Mouse (Mus musculus) kidney, adult 11 months (tissue): Measurements from ENCODE around the gene Kmt2a.

Source experiments
- DNase-seq: peaks from one replicate; pipeline ENCODE4 v3.0.0; 2022

Kmt2a gene

DNA sequence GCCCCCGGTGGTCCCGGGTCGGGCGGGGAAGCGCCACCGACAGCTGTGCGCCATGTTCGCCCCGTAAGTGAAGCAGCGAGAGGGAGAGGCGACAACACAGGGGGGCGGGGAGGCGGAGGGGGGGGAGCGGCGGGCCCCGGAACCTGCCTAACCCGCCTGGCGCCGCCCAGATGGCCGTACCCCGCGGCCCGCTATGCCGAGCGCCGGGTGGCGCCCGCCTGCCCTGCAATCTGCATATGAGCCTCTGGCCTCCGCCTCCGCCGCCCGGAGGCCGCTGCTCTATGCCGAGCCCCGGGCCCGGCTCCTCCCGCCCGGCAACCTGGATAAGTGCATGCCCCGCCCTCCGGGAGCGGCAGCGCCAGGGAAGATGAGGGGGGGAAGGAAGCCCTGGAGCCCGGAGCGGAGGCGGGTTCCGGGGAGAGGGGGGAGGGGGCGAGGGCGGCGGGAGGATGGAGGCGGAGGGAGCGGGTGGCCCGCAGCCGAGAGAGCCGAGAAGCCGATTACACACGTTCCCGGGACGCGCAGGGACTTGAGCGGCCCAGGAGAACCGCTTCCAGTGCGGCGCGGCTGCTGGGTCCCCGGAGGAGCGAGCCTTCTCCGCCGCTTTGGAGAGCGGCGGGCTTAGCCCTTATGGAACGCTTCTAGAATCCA is at the start of gene Kmt2a:
TSS of gene Kmt2a (minus strand) at position 76 of the 651 bp plus-strand sequence.
- peak; percentile 96 for DNase-seq

DNA sequence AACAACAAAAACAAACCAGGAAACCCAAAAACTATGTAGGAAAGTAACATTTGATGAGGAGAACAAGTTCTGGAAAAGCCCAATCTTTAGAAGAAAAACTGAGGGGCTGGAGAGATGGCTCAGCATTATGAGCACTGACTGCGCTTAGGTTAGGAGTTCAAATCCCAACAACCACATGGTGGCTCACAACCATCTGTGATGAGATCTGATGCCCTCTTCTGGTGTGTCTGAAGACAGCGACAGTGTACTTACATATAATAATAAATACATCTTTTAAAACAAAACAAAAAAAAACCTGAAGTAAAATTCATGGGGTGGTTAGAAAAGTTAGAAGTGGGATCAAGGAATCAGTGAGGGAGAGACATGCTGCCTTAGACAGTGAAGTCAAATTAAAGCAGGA is 40.4 kb upstream of the Kmt2a start:
- DNase-seq: no peak

DNA sequence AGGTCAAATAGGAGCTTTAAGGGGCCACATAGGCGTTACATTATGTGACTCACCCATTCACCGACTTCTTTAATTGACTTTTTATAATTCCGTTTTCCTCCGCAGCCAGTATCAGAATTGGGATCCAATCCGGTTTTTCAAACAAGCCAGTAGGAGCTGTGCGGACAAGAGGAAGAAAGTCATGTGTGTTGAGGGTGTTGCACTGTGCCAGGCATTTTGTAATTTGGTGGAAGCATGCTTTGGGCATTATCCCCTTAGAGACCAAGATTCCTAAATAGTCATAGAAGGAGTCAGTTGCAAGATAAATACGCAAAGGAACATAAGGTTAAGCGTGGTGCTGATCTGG is 40.0 kb upstream of the Kmt2a start:
- no peak for DNase-seq

DNA sequence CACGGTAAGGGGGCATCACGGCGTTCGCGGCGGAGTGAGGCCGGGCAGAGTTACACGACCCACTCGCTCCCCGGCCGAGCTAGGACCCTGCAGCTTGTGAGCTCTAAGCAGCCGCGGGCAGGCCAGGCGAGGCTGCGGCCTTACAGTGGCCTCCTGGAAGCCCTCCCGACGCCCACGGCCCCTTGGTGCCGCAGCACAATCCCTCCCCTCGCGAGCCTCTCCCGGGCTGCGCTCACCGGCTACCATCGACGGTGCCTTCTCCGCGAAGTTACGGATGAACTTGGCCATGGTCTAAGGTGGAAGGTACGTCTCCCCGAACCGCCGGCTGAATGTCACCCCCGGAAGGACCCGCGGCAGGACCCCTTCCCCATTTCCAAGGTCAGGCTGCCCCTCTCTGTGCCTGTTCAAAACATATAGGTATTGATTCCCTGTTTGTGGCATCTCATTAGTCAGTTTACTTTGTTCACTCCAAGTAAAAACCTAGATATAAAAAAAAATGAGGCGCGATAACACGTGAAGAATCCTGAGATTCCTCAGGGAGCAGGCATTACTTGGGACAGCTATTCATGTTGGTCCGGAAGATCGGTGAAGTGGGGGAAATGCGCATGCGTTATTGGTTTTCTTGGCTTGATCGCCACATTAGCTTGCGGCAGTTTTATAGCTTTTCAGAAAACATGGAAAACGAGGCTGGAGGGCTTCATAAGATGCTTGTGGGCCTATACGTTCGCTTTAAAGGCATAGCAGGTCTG is 39.5 kb upstream of the Kmt2a start, which contains the start of gene Atp5l:
TSS of gene Atp5l (minus strand) at position 369 of the 749 bp plus-strand sequence.
- peak; percentile 89 for DNase-seq

DNA sequence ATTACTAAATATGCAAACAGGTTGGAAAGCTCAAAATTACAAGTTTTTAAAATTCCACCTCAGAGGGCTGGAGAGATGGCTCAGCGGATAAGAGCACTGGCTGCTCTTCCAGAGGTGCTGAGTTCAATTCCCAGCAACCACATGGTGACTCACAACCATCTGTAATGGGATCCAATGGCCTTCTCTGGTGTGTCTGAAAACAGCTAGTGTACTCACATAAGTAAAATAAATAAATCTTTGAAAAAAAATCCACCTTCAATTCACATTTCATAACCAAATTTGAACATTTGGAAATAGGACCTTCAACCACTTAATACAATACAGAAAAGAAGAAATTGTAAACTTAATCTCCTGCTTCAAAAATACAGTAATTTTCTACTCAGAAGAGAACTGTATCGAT is 38.5 kb upstream of the Kmt2a start:
- DNase-seq: no peak

DNA sequence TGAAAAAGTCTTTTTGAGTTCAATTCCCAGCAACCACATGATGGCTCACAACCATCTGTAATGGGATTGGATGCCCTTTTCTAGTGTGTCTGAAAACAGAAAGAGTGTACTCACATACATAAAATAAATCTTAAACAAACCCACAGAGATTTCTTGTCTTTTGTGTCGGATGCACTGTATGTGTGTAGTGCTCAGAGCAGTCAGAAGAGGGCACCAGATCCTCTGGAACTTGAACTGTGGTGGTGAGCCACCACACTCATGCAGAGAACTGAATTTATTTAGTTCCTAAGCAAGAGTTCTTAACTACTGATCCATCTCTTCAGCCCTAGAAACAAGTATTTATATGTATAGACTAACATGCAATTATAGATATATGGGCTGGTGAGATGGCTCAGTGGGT is 35.1 kb upstream of the Kmt2a start:
- no peak for DNase-seq

DNA sequence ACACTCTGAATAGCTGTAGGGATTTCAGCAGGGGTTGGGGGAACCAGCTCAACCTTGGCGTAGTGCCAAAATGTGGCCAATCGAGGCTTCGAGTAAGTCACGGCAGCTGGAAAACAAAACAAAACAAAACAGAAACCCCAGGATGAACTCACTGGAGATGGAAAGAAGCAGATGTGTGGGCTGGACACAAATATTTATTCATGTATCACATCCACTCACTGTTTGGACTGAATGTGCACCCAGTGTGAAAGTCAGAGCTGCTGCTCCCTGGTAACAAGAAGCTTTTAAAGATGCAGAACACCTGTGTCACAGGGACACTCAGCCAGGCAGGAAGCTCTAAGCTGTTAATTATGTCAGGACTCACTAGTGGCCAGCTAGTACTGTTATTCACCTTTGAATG is 33.6 kb upstream of the Kmt2a start:
- no peak for DNase-seq

DNA sequence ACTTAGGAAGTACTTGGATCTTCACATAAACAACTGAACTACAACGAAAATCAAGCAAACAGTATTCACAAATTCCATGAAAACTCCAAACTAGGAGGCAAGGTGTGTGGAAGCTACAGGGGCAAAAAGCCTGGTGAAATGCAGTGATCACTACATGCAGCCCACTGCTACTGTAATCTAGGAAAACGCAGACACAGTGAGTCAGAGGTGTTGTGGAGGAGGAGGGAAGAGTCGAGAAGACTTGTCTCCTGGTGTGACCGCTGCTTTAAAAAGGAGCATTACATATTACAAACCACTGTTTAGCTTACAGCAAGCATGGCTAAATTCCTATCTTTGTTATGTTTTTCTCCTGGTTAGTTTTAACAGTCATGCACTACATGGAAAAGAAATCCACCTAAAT is 30.3 kb upstream of the Kmt2a start:
- no peak for DNase-seq

DNA sequence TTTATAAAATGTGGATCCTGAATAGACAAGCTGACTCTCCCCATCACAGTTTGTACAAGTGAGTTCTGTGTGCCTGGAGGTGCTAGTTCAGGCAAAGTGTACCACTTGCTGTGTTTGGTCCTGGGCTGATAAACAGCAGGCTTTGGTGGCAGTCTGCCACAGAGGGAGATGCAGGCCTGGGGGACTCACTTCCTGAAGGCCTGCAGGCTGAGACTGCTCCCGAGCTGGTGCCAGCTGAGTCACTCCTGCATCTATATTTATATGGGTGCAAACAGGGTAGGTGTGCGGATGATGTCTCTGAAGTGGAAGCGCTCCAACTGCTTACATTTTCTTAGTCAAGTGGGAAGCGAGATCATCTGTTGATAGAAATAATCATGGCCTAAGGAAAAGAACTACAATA is 24.5 kb upstream of the Kmt2a start:
- no peak for DNase-seq

DNA sequence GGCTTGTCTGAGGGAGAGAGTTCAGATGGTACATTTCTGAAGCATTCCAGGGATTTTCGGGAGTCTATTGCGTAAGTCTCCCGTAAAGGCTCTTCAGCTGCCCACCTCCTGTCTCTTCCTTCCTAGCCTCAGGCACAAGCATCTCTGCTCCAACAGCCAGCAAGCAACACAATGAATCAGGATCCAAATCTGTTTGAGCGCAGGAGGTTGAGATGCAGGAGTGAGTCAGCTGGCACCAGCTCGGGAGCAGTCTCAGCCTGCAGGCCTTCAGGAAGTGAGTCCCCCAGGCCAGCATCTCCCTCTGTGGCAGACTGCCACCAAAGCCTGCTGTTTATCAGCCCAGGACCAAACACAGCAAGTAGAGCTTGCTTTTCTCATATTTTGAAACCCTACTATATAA is 23.9 kb upstream of the Kmt2a start:
- peak; percentile 40 for DNase-seq

DNA sequence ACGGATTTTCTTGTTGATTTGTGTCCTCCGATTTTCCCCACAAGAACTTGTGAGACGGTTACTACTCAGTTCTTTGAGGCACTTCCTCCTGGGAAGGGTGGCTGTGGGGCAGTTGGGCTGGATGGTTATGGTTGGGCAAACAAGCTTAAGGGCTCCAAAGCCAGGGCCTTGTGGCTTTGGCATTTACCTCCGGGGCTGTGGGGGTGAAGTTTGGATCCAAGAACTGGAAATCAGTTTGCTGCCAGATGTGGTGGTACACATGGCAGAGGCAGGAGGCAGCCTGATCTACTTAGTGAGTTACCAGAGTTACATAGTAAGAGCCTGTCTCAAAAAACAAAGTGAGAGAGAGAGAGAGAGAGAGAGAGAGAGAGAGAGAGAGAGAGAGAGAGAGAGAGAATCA is 22.8 kb upstream of the Kmt2a start:
- DNase-seq: no peak

DNA sequence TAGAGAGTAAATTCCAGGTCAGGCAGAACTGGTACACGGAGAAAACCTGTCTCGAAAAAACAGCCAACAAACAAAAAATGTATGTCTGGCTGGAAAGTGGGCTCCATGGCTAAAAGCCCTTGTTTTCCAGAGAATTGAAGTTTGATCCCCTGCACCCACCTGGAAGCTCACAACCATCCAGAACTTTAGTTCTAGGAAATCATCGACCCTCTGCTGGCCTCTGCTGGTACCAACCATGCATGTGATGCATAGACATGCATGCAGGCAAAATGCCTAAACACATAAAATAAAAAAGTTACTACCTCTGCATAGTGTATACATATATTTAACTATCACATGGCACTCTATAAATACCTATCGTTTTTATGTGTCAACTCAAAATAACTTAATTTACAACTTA is 19.3 kb upstream of the Kmt2a start:
- DNase-seq: no peak

DNA sequence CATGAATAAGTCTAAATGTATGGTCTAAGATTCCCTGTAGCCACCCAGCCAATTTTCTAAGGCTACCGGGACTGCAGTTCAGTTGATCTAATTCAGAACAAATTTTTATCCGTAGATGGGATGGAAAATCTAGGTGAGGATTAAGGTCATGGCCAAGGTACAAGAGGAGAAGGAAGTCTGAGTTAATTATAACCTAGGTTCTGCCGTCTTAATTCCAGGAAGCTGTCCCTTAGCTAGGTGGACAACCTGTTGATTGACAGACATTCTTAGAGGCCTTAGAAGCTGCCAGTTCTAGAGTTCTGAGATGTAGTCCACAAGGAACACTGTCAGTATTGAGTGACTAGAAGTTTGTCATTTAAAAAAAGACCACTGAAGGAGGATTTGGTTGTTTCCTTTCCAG is 18.6 kb upstream of the Kmt2a start:
- DNase-seq: peak; percentile 26

DNA sequence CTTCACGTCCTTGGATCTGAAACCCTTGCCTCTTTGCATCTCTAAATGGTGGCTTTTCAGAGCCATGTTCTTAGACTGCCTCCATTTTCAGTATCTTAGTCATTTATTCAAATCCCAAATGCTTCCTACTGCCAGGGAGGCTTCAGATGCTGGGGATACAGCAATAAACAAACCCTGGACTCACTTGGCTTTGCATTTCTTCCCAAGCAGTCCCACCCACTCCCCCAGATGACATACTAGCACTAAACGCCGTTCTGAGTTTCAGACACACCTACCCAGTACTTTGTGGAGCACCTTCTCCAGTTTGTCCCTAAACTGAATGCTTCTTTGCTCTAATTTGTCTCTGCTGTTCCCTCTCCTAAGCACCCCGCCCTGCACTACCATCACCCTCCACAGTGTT is 15.9 kb upstream of the Kmt2a start:
- DNase-seq: no peak

DNA sequence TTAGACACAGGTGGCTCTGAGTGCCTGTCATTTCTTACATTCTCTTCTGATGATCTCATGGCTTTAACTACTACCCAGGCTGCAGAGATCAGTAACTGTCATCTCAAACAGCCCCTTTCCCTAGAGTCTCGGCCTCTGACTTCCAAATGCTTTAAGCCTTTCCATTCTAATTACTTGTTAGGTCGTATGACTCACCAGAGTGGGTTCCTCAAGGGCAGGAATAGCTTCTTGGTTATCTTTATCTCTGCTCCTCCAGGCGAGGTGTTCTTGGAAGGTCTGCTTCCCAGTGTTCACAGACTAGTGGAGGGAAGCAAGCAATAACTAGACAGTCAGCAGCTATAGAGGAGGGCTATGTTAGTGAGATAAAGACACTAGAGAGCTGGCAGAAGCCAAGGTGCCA is 11.6 kb upstream of the Kmt2a start:
- no peak for DNase-seq

DNA sequence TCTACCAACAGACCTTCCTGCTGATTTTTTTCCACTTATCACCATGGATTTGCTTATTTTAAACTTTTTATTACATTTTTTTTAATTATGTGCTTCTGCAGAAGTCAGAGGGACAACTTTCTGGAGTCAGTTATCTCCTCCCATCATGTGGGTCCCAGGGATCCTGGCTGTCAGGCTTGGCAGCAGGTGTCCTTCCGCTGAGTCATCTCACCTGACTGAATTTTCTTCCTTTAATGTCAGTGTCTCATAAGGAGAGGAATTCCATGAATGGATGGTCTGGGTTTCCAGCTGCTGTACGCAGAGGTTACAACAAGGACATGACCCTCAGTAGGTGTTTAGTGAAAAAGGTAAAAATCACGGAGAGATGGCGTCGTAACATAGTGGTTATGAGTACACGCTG is 10.1 kb upstream of the Kmt2a start:
- no peak for DNase-seq

DNA sequence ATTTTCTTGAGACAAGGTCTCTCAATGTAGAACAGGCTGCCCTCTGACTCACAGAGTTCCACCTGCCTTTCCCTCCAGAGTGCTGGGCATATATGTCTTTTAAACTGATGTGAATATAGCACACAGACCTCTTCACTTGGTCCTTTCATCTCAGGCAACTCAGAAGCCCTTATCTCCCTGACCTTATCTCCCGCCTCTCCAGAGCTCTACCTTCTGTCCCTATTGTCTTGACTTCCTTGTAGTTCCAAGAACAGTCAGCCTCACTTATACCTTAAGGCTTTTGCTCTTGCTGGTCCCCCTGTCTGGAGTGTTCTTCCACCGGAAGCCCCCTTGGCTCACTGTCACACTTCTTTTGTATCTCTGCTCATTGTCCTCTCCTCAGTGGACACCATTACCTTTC is 9.0 kb upstream of the Kmt2a start:
- DNase-seq: no peak

DNA sequence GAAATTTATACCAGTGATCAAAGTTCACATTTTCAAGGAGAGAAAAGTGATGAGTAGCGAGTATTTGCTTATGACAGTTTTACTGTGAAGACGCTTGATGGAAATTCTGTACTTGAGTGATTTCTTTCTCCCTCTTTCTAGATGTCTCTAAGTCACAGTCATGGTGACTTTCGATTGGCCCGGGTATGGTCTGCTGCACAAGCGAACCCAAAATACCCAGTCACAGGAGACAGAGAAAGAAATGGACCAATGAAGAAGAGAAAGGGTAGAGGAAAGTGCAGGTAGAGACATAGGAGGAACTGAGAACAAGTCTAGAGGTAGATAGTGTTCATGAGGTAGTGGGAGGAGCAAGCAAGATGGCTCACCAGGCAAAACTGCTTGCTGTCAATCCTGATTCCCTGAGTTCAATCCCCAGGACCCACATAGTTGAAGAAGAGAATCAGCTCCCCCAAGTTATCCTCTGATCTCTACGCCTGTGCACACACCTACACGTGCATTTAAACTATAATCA is 7.1 kb upstream of the Kmt2a start:
- DNase-seq: no peak

DNA sequence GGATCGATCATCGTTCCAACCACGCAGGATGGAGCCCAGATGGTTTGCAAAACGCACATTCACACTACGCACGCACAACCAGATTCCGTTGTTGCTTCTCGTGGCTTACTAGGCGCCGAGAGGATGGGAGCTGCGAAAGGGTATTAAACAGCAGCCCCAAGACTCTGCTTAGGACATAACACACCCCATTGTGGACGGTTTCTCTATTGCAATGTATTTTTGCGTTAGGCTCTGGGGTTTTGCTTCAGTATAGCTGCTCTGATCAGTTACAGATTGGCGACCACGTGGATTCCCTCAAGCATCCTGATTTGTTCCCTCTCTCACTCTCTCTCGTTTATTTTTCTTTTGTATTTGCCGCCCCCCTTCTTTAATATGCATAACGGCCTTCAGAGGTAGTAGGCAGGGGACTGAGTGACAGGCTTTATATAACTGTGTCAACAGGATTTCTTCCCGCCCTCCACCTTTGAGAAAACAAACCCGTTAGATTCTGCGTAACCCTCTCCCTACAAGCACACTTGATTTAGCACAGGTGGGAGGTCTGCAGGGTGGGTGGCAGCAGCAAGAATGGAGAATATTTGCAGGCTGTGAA is 2.0 kb upstream of the Kmt2a start:
- no peak for DNase-seq

DNA sequence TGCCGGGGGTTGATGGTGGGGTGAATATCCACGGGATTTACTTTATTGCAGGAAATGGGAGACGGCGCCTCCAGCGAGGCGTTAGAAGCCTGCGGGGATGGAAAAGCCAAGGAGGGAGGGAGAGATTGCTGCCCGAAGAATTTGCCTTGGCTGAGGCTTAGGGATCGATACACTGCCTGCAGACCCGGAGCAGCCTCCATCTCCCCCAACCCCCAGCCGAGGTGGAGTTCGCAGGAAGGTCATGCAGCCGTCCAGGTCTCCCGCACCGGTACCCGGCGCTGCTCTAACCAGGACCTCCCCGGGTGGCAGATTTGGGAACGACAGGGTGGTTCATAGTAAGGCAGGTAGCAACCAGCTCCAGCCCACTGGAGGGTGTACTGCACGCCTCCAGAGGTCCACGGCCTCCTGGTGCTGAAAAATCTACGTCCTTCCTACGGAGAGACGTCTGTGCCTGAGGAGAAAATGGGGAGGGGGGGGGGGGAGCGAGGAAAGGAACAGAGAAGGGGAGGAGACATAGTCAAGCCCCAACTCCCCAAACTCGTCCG is 1.4 kb upstream of the Kmt2a start:
- DNase-seq: peak; percentile 53

DNA sequence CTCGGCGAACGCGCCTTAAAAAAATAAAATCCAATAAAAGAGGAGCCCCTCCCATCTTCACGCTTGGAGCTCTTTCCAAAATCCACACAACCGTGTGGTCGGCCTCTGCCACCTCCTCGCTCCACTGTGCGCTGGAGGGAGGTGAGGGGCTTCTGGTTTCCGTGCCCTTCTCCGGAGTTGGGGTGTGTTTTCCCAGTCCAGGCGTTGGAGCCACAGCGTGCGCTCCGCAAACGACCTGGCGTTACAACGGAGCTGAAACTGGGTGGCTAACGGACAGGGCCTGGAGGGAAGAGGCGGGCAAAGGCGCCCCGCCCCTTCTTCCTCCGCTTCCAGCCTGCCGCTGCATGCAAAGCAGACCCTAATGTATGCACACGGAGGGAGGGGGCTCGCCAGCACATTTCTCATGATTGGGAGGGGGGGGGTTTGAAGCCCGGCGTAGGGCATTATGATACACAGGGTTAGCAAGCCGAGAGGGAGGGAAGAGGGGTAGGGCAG is 892 bp upstream of the Kmt2a start:
- peak; percentile 73 for DNase-seq

DNA sequence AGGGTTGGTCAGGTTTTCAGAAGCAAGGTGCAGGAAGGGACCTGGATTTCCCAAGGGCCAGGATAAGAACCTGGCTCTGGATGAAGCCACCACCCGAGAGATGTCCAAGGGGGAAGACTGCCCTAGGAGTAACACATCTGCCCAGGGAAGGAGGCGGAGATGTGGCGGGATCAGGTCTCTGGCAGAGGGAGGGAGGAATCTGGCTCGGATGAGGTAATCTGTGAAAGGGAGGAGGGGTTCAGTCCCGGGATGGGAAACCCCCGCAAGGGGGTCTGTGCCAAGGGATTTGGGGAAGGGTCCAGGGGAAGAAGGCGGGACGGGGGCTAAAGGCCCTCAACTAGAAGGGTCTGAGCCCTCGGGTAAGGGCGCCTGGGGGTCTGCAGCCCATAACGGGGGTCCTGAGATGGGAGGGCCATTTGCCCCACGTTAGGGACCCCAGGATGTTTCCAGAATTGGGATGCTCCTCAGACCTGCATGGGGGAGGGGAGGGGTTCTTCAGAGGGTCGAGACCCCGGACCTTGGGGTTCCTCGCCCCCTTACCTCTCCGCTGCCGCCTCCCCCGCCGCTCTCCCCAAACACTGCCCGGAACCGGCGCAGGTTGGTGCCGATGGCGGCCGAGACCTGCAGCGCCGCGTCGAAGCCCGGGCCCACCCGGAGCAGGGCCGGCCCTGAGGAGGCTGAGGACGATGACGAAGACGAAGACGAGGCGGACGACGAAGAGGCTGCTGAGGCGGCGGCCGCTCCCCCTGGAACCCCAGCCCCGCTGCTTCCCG is 601 bp downstream of the Kmt2a start:
- peak; percentile 33 for DNase-seq

DNA sequence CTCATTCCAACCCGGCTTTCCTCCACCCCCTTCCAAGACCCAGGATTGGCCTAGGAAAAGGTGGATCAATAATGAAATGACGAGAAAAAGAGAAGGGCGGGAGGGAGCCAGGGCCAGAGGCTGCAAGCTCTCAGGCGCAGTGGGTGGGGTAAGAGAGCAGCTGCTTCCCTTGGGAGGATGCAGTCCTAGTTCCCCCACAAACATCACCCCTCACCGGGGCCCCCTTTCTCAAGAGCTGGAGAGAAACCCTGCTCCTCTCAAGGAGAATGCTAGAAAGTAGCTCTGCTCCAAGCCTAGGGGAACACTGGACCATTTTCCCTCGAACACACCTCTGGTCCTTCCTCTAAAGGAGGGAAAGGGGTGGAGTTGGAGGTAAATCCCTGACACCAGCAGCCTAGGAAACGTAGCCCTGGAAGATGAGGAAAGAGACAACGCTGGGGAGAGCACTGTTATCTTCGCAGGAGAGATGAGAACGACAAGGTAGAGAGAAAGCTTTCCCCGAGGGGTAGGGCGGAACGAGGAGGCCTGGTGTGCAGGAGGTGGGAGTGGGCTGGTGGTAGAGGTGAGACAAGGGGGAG is 1.3 kb downstream of the Kmt2a start:
- DNase-seq: no peak
